Mouse (Mus musculus) C2C12 (cell line): ENCODE data around the gene Prkra.

ENCODE experiments used
- CTCF ChIP-seq: IDR thresholded peaks from one replicate; pipeline ENCODE4 v1.5.1; 2011; ENCODE audit not compliant: control insufficient read depth, insufficient read depth, insufficient read length
- FOSL1 ChIP-seq: IDR thresholded peaks from one replicate; pipeline ENCODE4 v1.8.0; 2011; ENCODE audit warnings: mild to moderate bottlenecking, low read length; ENCODE audit not compliant: poor library complexity, insufficient read depth, severe bottlenecking
- MAX ChIP-seq: IDR thresholded peaks from one replicate; pipeline ENCODE4 v1.6.1; 2011; ENCODE audit warnings: mild to moderate bottlenecking, control low read depth
- MYOD1 ChIP-seq: IDR thresholded peaks from one replicate; pipeline ENCODE4 v1.6.1; 2011; ENCODE audit warnings: low read depth; ENCODE audit not compliant: control insufficient read depth, insufficient read length
- USF1 ChIP-seq: IDR thresholded peaks from one replicate; pipeline ENCODE4 v1.6.1; 2011; ENCODE audit warnings: low read depth, mild to moderate bottlenecking, control low read depth, moderate library complexity

- TF ChIP-seq CTCF (no peak), MYOD1 (no peak), MAX (no peak), USF1 (no peak), FOSL1 (no peak)
Measured at GRCm38 (mm10) chr2:76592401-76592924, 55.4 kb downstream of the Prkra start.
